Mouse (Mus musculus): ENCODE measurements around the gene Hip1r.

DNA sequence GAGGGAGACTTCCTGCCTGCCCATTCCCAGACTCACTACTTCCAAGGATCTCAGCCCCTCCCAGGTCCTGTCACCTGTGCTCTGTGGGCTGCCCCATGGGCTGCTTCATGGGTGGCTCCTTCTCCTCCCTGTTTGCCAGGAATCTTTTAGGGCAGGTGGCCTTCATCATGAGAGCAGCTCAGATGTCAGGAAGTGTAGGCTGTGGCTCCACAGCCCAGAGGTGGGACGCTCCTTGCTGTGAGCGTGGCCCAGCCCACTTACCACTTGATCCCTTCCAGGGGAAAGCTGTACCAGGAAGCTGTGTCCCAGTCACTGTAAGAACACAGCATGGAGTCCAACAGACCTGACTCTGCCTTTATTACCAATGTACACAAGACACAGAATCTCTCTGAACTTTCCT is 13.5 kb downstream of the Hip1r start:
- TF ChIP-seq POLR2A (IDR thresholded peaks at IDR 0.05; ENCODE audit: borderline replicate concordance, control insufficient read depth, low read depth, low read length) (no peak), CTCF (IDR thresholded peaks at IDR 0.05; ENCODE audit: control insufficient read depth, insufficient read depth, low read length) (no peak)

All from bone marrow, adult 2 months (tissue).